Mouse (Mus musculus): ENCODE data around the gene Coq10b.

The Coq10b gene

GRCm38 (mm10) chr1:55106919-55107585 lies 54.5 kb downstream of the Coq10b start:
- DNase-seq (ENCODE audit: low read depth, low spot score): no peak

GRCm38 (mm10) chr1:55107644-55108043 lies 55.1 kb downstream of the Coq10b start:
- no peak for DNase-seq (ENCODE audit: low read depth, low spot score)

- no peak for DNase-seq (ENCODE audit: low read depth, low spot score)
Observed at GRCm38 (mm10) chr1:55108473-55108872, 55.9 kb downstream of the Coq10b start.

- DNase-seq (ENCODE audit: low read depth, low spot score): no peak
Observed at GRCm38 (mm10) chr1:55109066-55109766, 56.6 kb downstream of the Coq10b start.

Measured in retina, postnatal 7 days (tissue).